Mouse (Mus musculus) midbrain, postnatal 0 days (tissue): ENCODE results near the gene Gm38655. TPM values are rescaled to one million over a fixed set of nuclear protein-coding genes. Genes with fewer than 3 reads are reported as not detected.

Experiments used
- ATAC-seq: fragments of 200-750 bp; cut with Nextera tagmentation; 2 replicates; pipeline ENCODE4 v1.8.0; 2017; ENCODE audit warnings: moderate number of reproducible peaks, mild to moderate bottlenecking, moderate TSS enrichment, moderate library complexity; ENCODE audit not compliant: low FRiP score
- DNase-seq: peaks from one replicate; pipeline ENCODE4 v3.0.0-alpha.2; 2015; ENCODE audit warnings: low spot score
- H3K27ac ChIP-seq: fragments of 300-500 bp; sonication (generic); 2 replicates; pipeline ENCODE4 v1.5.1; 2014; ENCODE audit warnings: low read depth, mild to moderate bottlenecking, low read length, mixed read lengths
- H3K27me3 ChIP-seq: fragments of 300-500 bp; sonication (generic); 2 replicates; pipeline ENCODE4 v1.6.1; 2014; ENCODE audit warnings: low read length, control low read depth, mixed read lengths; ENCODE audit not compliant: insufficient read depth
- H3K36me3 ChIP-seq: fragments of 300-500 bp; sonication (generic); 2 replicates; pipeline ENCODE4 v1.6.1; 2014; ENCODE audit warnings: low read length, control low read depth, mixed read lengths; ENCODE audit not compliant: insufficient read depth
- H3K4me1 ChIP-seq: fragments of 300-500 bp; sonication (generic); 2 replicates; pipeline ENCODE4 v1.6.1; 2014; ENCODE audit warnings: mild to moderate bottlenecking, control low read depth, antibody characterized with exemption, low read length, mixed read lengths; ENCODE audit not compliant: insufficient read depth
- H3K4me2 ChIP-seq: fragments of 300-500 bp; sonication (generic); 2 replicates; pipeline ENCODE4 v1.6.1; 2014; ENCODE audit warnings: low read depth, mild to moderate bottlenecking, low read length, mixed read lengths; ENCODE audit not compliant: poor library complexity, severe bottlenecking
- H3K4me3 ChIP-seq: fragments of 300-500 bp; sonication (generic); 2 replicates; pipeline ENCODE4 v1.5.1; 2014; ENCODE audit warnings: low read depth, mild to moderate bottlenecking, low read length, moderate library complexity
- H3K9ac ChIP-seq: fragments of 300-500 bp; sonication (generic); replicated peaks from 2 replicates; pipeline ENCODE4 v1.6.1; 2014; ENCODE audit warnings: mild to moderate bottlenecking, low read length, moderate library complexity, mixed read lengths; ENCODE audit not compliant: poor library complexity, severe bottlenecking
- H3K9me3 ChIP-seq: fragments of 300-500 bp; sonication (generic); 2 replicates; pipeline ENCODE4 v1.6.1; 2016; ENCODE audit warnings: low read length, control low read depth
- CTCF ChIP-seq: IDR thresholded peaks from 2 replicates; pipeline ENCODE4 v1.5.1; 2016; ENCODE audit warnings: antibody characterized with exemption, mild to moderate bottlenecking
- WGBS: fragments of 180-500 bp; shearing (Covaris S2); extraction: QIAGEN DNeasy Blood & Tissue Kit; methylation state at CpG from one replicate; pipeline ENCODE4 v1.1.7; 2014; 5-methylcytosine and 5-hydroxymethylcytosine counted together
- polyA plus RNA-seq: library from polyadenylated mRNA; unstranded; fragments of >200 nt; fragmentation: Nextera tagmentation; extraction: Ambion mirVana; gene quantifications from 2 replicates; pipeline ENCODE4 v1.2.1, GENCODE M21; 2015
- total RNA-seq: library from RNA; depleted of rRNA; stranded (reverse); fragments of >200 nt; gene quantifications from 2 replicates; pipeline ENCODE4 v1.2.3, GENCODE M21; 2014

Gene Gm38655
- total and polyA plus RNA-seq, 2 experiments from 2014 or later: not detected

DNA sequence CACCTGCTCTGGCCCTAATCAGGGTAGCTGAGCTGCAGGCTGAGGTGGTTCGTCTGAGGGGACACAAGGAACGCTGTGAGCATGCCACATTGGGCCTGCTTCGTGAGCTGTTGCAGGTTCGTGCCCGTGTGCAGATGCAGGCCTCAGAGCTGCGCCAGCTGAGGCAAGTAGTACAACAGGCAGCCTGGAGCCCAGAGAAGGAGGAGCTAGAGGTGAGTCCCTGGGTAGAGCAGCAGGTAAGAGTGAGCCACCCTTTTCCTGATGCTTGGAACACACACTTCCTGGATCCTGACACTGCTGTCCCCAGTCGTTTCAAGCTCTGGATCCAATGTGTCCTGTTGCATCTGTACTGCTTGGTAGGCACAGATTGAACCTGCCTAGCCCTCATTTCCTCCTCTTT lies 11.9 kb downstream of the Gm38655 start:
- WGBS: 75% methylated on average over 7 of the region's 7 CpGs
- no peaks in the 10 kb centered on the region for H3K27me3 ChIP-seq
- no peaks in the 10 kb centered on the region for H3K9me3 ChIP-seq
- no peak for DNase-seq
- no peak overlapping the region for H3K4me3 ChIP-seq
- no peak overlapping the region for H3K9ac ChIP-seq
- no peak for ATAC-seq
- no peaks in the 10 kb centered on the region for H3K4me1 ChIP-seq
- H3K4me2 ChIP-seq: no peak overlapping the region
- no peak for TF ChIP-seq CTCF
- H3K36me3 ChIP-seq: peaks cover 25% of the 10 kb centered on the region
- no peak overlapping the region for H3K27ac ChIP-seq

DNA sequence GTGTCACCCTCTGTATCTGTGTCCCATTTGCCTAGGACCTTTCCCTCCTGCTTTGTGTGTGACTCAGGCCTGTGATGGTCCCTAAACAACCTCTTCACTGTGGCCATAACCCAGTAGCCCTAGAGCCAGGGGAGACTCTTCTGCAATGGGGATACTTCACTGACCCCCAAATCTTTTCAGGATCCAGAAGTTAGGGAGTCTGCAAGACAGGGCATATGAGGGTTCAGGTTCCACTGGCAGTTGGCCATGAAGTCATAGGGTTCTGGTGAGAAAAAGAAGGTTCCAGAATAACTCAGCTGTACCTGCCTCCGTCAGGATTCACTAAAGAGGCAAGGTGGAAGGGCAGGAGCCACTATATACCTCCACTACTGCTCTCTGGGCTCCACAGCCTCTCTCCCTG lies 13.1 kb downstream of the Gm38655 start, which contains the start of gene Ccdc154:
TSS of gene Ccdc154 (plus strand) at position 301 of the 400 bp plus-strand sequence.
- no peaks in the 10 kb centered on the region for H3K9me3 ChIP-seq
- TF ChIP-seq CTCF: no peak
- 100% methylated on average over 1 of the region's 1 CpGs for WGBS
- H3K4me3 ChIP-seq: no peak within 1 kb of the TSS
- no peak within 1 kb of the TSS for H3K9ac ChIP-seq
- no peaks in the 10 kb centered on the region for H3K27me3 ChIP-seq
- peaks cover 32% of the 10 kb centered on the region for H3K36me3 ChIP-seq
- DNase-seq (no peak), ATAC-seq (no peak)
- H3K4me2 ChIP-seq: no peak within 1 kb of the TSS
- no peaks in the 10 kb centered on the region for H3K4me1 ChIP-seq
- no peak within 1 kb of the TSS for H3K27ac ChIP-seq

DNA sequence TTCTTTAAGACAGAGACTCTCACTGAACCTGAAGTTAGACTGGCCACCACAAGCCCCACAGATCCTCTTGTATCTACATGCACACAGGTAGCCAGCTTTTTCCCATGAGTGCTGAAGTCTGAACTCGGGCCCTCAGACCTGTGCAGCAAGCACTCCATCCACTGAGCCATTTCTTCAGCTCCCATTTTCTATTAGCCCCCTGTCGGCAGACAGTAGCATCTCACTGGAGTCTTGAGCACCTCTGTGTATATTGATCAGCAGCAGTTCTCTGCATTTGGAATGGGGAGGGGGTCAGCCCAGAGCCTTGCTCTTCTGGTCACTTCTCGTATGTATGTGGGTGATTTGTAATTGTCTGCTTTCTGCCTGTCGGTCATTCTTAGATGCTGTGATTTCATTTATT lies 35.3 kb downstream of the Gm38655 start:
- DNase-seq (no peak), ATAC-seq (no peak)
- H3K27me3 ChIP-seq: no peaks in the 10 kb centered on the region
- TF ChIP-seq CTCF: peak; percentile 49
- no peaks in the 10 kb centered on the region for H3K4me1 ChIP-seq
- H3K4me3 ChIP-seq: no peak overlapping the region
- 70% methylated on average over 4 of the region's 4 CpGs for WGBS
- peaks cover 6% of the 10 kb centered on the region; the same call in 1 of the 2 replicates for H3K36me3 ChIP-seq
- H3K9ac ChIP-seq: no peak overlapping the region
- no peak overlapping the region for H3K27ac ChIP-seq
- H3K4me2 ChIP-seq: no peak overlapping the region
- no peaks in the 10 kb centered on the region for H3K9me3 ChIP-seq

DNA sequence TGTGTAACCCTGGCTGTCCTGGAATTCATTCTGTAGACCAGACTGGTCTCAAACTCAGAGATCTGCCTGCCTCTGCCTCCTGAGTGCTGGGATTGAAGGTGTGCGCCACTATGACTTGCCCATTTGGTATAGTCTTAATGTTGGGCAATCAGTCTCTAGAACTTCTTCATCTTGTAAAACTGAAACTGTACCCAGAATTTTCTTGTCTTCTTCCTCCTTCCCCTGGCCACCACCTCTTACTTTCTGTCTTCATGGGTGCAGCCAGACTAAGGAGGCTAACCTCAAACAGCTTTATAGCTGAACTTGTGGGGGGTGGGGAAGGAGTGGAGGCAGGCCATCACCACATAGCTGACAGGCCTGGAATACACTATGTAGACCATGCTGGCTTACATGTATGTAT lies 36.5 kb downstream of the Gm38655 start:
- no peak overlapping the region for H3K4me3 ChIP-seq
- no peak for ATAC-seq
- no peak overlapping the region for H3K9ac ChIP-seq
- no peak for DNase-seq
- no peaks in the 10 kb centered on the region; the same call in 1 of the 2 replicates for H3K36me3 ChIP-seq
- peaks cover 7% of the 10 kb centered on the region; the same call in 1 of the 2 replicates for H3K4me1 ChIP-seq
- WGBS: 96% methylated on average over 1 of the region's 1 CpGs
- no peak for TF ChIP-seq CTCF
- H3K4me2 ChIP-seq: no peak overlapping the region
- H3K27me3 ChIP-seq: no peaks in the 10 kb centered on the region
- no peak overlapping the region for H3K27ac ChIP-seq
- no peaks in the 10 kb centered on the region for H3K9me3 ChIP-seq

DNA sequence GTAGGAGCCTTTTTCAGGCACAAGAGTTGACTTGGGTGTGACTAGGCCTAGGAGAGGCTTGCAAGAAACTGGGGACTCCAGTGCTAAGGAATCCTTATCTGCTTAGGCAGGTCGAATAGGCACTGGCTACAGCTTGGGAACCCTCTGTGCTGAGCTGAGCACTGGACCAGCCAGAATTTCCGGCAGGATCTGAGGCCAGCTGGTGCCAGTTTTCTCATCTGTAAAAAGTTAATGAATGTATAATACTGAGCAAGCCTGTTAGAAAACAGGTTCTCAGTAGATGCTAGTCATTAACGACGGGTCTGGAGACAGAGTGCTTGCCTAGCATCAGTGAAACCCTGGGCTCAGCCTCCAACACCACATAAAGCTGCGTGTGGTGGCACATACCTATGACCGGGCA lies 39.6 kb downstream of the Gm38655 start:
- Histone ChIP-seq H3K36me3 (no peaks in the 10 kb centered on the region; the same call in 1 of the 2 replicates), H3K4me1 (peaks cover 7% of the 10 kb centered on the region; the same call in 1 of the 2 replicates), H3K9me3 (no peaks in the 10 kb centered on the region), H3K4me3 (no peak overlapping the region), H3K27ac (no peak overlapping the region), H3K4me2 (no peak overlapping the region), H3K9ac (no peak overlapping the region), H3K27me3 (no peaks in the 10 kb centered on the region)
- TF ChIP-seq CTCF: no peak
- DNase-seq (no peak), ATAC-seq (no peak)
- 93% methylated on average over 6 of the region's 6 CpGs for WGBS

DNA sequence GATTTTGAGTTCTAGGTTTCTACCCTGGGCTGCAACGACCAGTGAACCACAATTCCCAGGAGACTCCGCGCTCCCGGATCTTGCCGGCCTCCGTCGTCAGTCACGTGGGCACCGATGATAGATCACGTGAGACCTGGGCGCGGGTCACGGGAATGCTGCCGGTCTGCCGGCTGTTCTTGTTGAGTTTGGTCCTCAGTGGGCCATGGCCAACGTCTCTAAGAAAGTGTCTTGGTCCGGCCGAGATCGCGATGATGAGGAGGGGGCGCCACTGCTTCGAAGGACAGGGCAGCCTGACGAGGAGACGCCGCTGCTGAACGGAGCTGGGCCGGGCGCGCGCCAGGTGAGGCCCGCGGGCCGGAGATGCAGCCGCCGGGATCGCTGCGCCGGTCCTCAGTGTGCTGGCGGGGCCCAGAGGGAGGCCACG lies 42.0 kb downstream of the Gm38655 start, which contains the start of gene Clcn7:
TSS of gene Clcn7 (plus strand) at position 117 of the 424 bp plus-strand sequence.
- TF ChIP-seq CTCF: no peak
- Histone ChIP-seq H3K9me3 (no peaks in the 10 kb centered on the region), H3K27ac (peak within 1 kb of the TSS; percentile 58; the same call in 1 of the 2 replicates), H3K4me1 (peaks cover 7% of the 10 kb centered on the region; the same call in 1 of the 2 replicates), H3K4me3 (peak within 1 kb of the TSS; percentile 77), H3K36me3 (no peaks in the 10 kb centered on the region; the same call in 1 of the 2 replicates), H3K9ac (peak within 1 kb of the TSS; percentile 77), H3K4me2 (peak within 1 kb of the TSS; percentile 77), H3K27me3 (no peaks in the 10 kb centered on the region)
- WGBS: 1% methylated on average over 38 of the region's 40 CpGs
- ATAC-seq (peak; percentile 91), DNase-seq (peak; percentile 97)
